10 mouse cellular contexts compared by ENCODE assay signal in the genomic region with DNA sequence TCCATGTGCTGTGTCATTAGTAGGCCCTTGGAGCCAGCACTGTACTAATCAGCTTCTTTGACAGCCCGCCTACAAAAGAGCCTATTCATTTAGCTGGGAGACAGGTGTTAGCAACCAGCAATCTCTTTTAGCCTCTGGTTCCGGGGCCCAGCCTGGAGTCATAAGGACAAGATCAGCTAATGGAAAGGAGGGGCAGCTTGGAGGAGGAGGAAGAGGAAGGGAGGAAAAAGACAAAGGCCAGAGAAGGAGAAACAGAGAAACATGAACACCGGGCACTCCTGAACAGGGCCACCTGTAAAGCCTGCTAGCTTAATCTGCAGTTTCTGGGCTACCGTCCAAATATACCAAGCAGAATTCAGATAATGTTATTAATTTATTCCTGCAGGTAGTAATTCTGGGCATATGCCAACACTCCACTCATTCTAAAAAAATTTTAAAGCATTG. TPM values are rescaled to one million over a fixed set of nuclear protein-coding genes. Genes with fewer than 3 reads are reported as not detected.
DNase-seq lines count a peak whose midpoint lies in the region; ATAC-seq lines count a peak whose summit lies in the region.
"Had no signal": no experiment of that assay in that cellular context is flagged by ENCODE, and none has a peak within 500 bp of the region (broad histone marks: within the 10 kb centered on the region; RNA-seq: fewer than 3 reads in every experiment).

No protein-coding gene starts in this region.

- no peaks in the 10 kb centered on the region for H3K36me3 ChIP-seq in midbrain, embryonic 13.5 days
- no peaks in the 10 kb centered on the region for H3K36me3 ChIP-seq in midbrain, embryonic 10.5 days
- no peaks in the 10 kb centered on the region for H3K36me3 ChIP-seq in intestine, embryonic 15.5 days
- no peaks in the 10 kb centered on the region for H3K36me3 ChIP-seq in stomach, embryonic 16.5 days (ENCODE audit: control insufficient read depth, insufficient read depth, low read length)

- no peak for ATAC-seq in midbrain, embryonic 13.5 days
- peak; percentile 55 for ATAC-seq in erythroid progenitor cell, adult 5-6 weeks (replicated peaks; ENCODE audit: low FRiP score, poor library complexity, severe bottlenecking)
- peak; percentile 83 for ATAC-seq in intestine, embryonic 15.5 days
- ATAC-seq in stomach, embryonic 16.5 days (ENCODE audit: insufficient read depth, low FRiP score) = peak; percentile 77

- H3K27ac ChIP-seq in midbrain, embryonic 13.5 days = peak overlapping the region; percentile 39; the same call in 1 of the 2 replicates
- H3K27ac ChIP-seq in midbrain, embryonic 10.5 days (replicated peaks) = no peak overlapping the region
- H3K27ac ChIP-seq in intestine, embryonic 15.5 days = no peak overlapping the region
- peak overlapping the region; percentile 72 for H3K27ac ChIP-seq in stomach, embryonic 16.5 days (ENCODE audit: low read length)

- H3K9me3 ChIP-seq in midbrain, embryonic 13.5 days = no peaks in the 10 kb centered on the region
- no peaks in the 10 kb centered on the region for H3K9me3 ChIP-seq in midbrain, embryonic 10.5 days (replicated peaks)
- H3K9me3 ChIP-seq in intestine, embryonic 15.5 days = no peaks in the 10 kb centered on the region
- H3K9me3 ChIP-seq in stomach, embryonic 16.5 days (replicated peaks; ENCODE audit: control insufficient read depth, low read length) = no peaks in the 10 kb centered on the region

- no peak overlapping the region for H3K4me2 ChIP-seq in midbrain, embryonic 13.5 days (replicated peaks)
- no peak overlapping the region for H3K4me2 ChIP-seq in intestine, embryonic 15.5 days (replicated peaks)
- no peak overlapping the region for H3K4me2 ChIP-seq in stomach, embryonic 16.5 days (ENCODE audit: low read depth, low read length)

- H3K9ac ChIP-seq in midbrain, embryonic 13.5 days (replicated peaks) = no peak overlapping the region
- no peak overlapping the region for H3K9ac ChIP-seq in intestine, embryonic 15.5 days
- no peak overlapping the region for H3K9ac ChIP-seq in stomach, embryonic 16.5 days (ENCODE audit: low read length)

- H3K4me3 ChIP-seq in midbrain, embryonic 13.5 days (replicated peaks) = no peak overlapping the region
- H3K4me3 ChIP-seq in midbrain, embryonic 10.5 days = no peak overlapping the region
- H3K4me3 ChIP-seq in intestine, embryonic 15.5 days (replicated peaks) = no peak overlapping the region
- no peak overlapping the region for H3K4me3 ChIP-seq in stomach, embryonic 16.5 days (replicated peaks; ENCODE audit: low read length)

- H3K27me3 ChIP-seq in midbrain, embryonic 13.5 days = no peaks in the 10 kb centered on the region
- no peaks in the 10 kb centered on the region for H3K27me3 ChIP-seq in midbrain, embryonic 10.5 days (ENCODE audit: low read depth, poor library complexity, severe bottlenecking)
- H3K27me3 ChIP-seq in intestine, embryonic 15.5 days (replicated peaks) = no peaks in the 10 kb centered on the region
- H3K27me3 ChIP-seq in stomach, embryonic 16.5 days (ENCODE audit: control insufficient read depth, insufficient read depth, low read length) = no peaks in the 10 kb centered on the region

- 41% methylated on average over 4 of the region's 4 CpGs for WGBS in midbrain, embryonic 13.5 days
- 76% methylated on average over 4 of the region's 4 CpGs for WGBS in midbrain, embryonic 10.5 days
- 58% methylated on average over 4 of the region's 4 CpGs for WGBS in intestine, embryonic 15.5 days
- 37% methylated on average over 4 of the region's 4 CpGs for WGBS in stomach, embryonic 16.5 days

- peaks cover 25% of the 10 kb centered on the region for H3K4me1 ChIP-seq in midbrain, embryonic 13.5 days (replicated peaks)
- H3K4me1 ChIP-seq in midbrain, embryonic 10.5 days = peaks cover 16% of the 10 kb centered on the region
- peaks cover 11% of the 10 kb centered on the region; the same call in 1 of the 2 replicates for H3K4me1 ChIP-seq in intestine, embryonic 15.5 days (replicated peaks)
- peaks cover 19% of the 10 kb centered on the region; the same call in 1 of the 2 replicates for H3K4me1 ChIP-seq in stomach, embryonic 16.5 days (ENCODE audit: control insufficient read depth, insufficient read depth, low read length)

- DNase-seq in midbrain, embryonic 10.5 days (ENCODE audit: low spot score) = no peak
- DNase-seq in adrenal gland, postnatal 4 days (ENCODE audit: low spot score in 2 of 2) = no peak
- DNase-seq in spleen, postnatal 10 days (ENCODE audit: low spot score in 2 of 2) = no peak
- DNase-seq: cerebellum, adult 11-12 months; lung, postnatal 10 days had no signal

RNA-seq across cellular contexts. Expression of a gene that starts 7.5 kb away (rescaled TPM):
- polyA plus RNA-seq in midbrain, embryonic 13.5 days (2015; fragmentation: Nextera tagmentation; extraction: Ambion mirVana) = 4.5 and 5.9 TPM in 2 replicates
- polyA plus RNA-seq in midbrain, embryonic 10.5 days (2016; fragmentation: Nextera tagmentation; extraction: Ambion mirVana) = 11.5 and 12.0 TPM in 2 replicates
- 57.4 and 59.5 TPM in 2 replicates for total RNA-seq in erythroid progenitor cell, adult 5-6 weeks (2015; ENCODE audit: low replicate concordance)
- 78.4 and 78.7 TPM in 2 replicates for total RNA-seq in erythroid progenitor cell, adult 5-6 weeks (2017; ENCODE audit: low replicate concordance)
- 12.5 and 13.8 TPM in 2 replicates for polyA plus RNA-seq in intestine, embryonic 15.5 days (2015; fragmentation: Nextera tagmentation; extraction: Ambion mirVana)
- polyA plus RNA-seq in stomach, embryonic 16.5 days (2015; fragmentation: Nextera tagmentation; extraction: Ambion mirVana) = 21.9 and 23.8 TPM in 2 replicates
- total RNA-seq in adrenal gland, postnatal 4 days (2021) = 10 to 100 TPM; 10.6 to 12.0 TPM

RNA-seq across cellular contexts. Expression of a gene that starts 26.9 kb away (rescaled TPM):
- 12.1 and 13.8 TPM in 2 replicates for polyA plus RNA-seq in midbrain, embryonic 13.5 days (2015; fragmentation: Nextera tagmentation; extraction: Ambion mirVana)
- 16.3 and 17.2 TPM in 2 replicates for polyA plus RNA-seq in midbrain, embryonic 10.5 days (2016; fragmentation: Nextera tagmentation; extraction: Ambion mirVana)
- 2.9 and 5.9 TPM in 2 replicates for total RNA-seq in erythroid progenitor cell, adult 5-6 weeks (2015; ENCODE audit: low replicate concordance)
- 4.4 and 4.5 TPM in 2 replicates for total RNA-seq in erythroid progenitor cell, adult 5-6 weeks (2017; ENCODE audit: low replicate concordance)
- 12.7 and 16.0 TPM in 2 replicates for polyA plus RNA-seq in intestine, embryonic 15.5 days (2015; fragmentation: Nextera tagmentation; extraction: Ambion mirVana)
- polyA plus RNA-seq in stomach, embryonic 16.5 days (2015; fragmentation: Nextera tagmentation; extraction: Ambion mirVana) = 12.5 and 12.8 TPM in 2 replicates
- 10 to 100 TPM; 16.4 to 16.8 TPM for total RNA-seq in adrenal gland, postnatal 4 days (2021)

RNA-seq across cellular contexts. Expression of a gene that starts 28.4 kb away (rescaled TPM):
- 0.48 and 0.62 TPM in 2 replicates for polyA plus RNA-seq in midbrain, embryonic 13.5 days (2015; fragmentation: Nextera tagmentation; extraction: Ambion mirVana)
- 0.28 and 0.34 TPM in 2 replicates for polyA plus RNA-seq in midbrain, embryonic 10.5 days (2016; fragmentation: Nextera tagmentation; extraction: Ambion mirVana)
- total RNA-seq in erythroid progenitor cell, adult 5-6 weeks (2015; ENCODE audit: low replicate concordance) = not detected in 2 replicates
- not detected in 2 replicates for total RNA-seq in erythroid progenitor cell, adult 5-6 weeks (2017; ENCODE audit: low replicate concordance)
- polyA plus RNA-seq in intestine, embryonic 15.5 days (2015; fragmentation: Nextera tagmentation; extraction: Ambion mirVana) = 0.15 and 0.23 TPM in 2 replicates
- polyA plus RNA-seq in stomach, embryonic 16.5 days (2015; fragmentation: Nextera tagmentation; extraction: Ambion mirVana) = 0.22 TPM in 1 of 2 replicates, not detected in the other
- under 1 TPM; 0.23 to 0.25 TPM for total RNA-seq in adrenal gland, postnatal 4 days (2021)
- total RNA-seq: left cerebral cortex, adult 8-10 months had no signal

RNA-seq across cellular contexts. Expression of a gene that starts 44.7 kb away (rescaled TPM):
- 31.2 and 32.2 TPM in 2 replicates for polyA plus RNA-seq in midbrain, embryonic 13.5 days (2015; fragmentation: Nextera tagmentation; extraction: Ambion mirVana)
- polyA plus RNA-seq in midbrain, embryonic 10.5 days (2016; fragmentation: Nextera tagmentation; extraction: Ambion mirVana) = 40.3 and 40.4 TPM in 2 replicates
- total RNA-seq in erythroid progenitor cell, adult 5-6 weeks (2015; ENCODE audit: low replicate concordance) = 2.5 and 7.1 TPM in 2 replicates
- total RNA-seq in erythroid progenitor cell, adult 5-6 weeks (2017; ENCODE audit: low replicate concordance) = 1.1 and 2.6 TPM in 2 replicates
- 29.9 and 31.7 TPM in 2 replicates for polyA plus RNA-seq in intestine, embryonic 15.5 days (2015; fragmentation: Nextera tagmentation; extraction: Ambion mirVana)
- polyA plus RNA-seq in stomach, embryonic 16.5 days (2015; fragmentation: Nextera tagmentation; extraction: Ambion mirVana) = 28.5 and 33.8 TPM in 2 replicates
- total RNA-seq in adrenal gland, postnatal 4 days (2021) = 10 to 100 TPM; 30.7 to 33.4 TPM

RNA-seq across cellular contexts. Expression of a gene that starts 46.8 kb away (rescaled TPM):
- polyA plus RNA-seq in midbrain, embryonic 13.5 days (2015; fragmentation: Nextera tagmentation; extraction: Ambion mirVana) = 0.59 and 0.93 TPM in 2 replicates
- polyA plus RNA-seq in midbrain, embryonic 10.5 days (2016; fragmentation: Nextera tagmentation; extraction: Ambion mirVana) = 0.26 and 0.30 TPM in 2 replicates
- total RNA-seq in erythroid progenitor cell, adult 5-6 weeks (2015; ENCODE audit: low replicate concordance) = not detected in 2 replicates
- total RNA-seq in erythroid progenitor cell, adult 5-6 weeks (2017; ENCODE audit: low replicate concordance) = not detected in 2 replicates
- 1.8 and 2.1 TPM in 2 replicates for polyA plus RNA-seq in intestine, embryonic 15.5 days (2015; fragmentation: Nextera tagmentation; extraction: Ambion mirVana)
- 1.3 and 10.6 TPM in 2 replicates for polyA plus RNA-seq in stomach, embryonic 16.5 days (2015; fragmentation: Nextera tagmentation; extraction: Ambion mirVana)
- total RNA-seq in adrenal gland, postnatal 4 days (2021) = 10 to 100 TPM; 14.9 to 15.5 TPM

Comparison
In these comparisons a context has a peak if more than half of its experiments do, and no peak if none do; other contexts are left out.
1. H3K27ac ChIP-seq: peak in midbrain, embryonic 13.5 days (single experiment) and stomach, embryonic 16.5 days (single experiment); none in midbrain, embryonic 10.5 days (single experiment) and intestine, embryonic 15.5 days (single experiment).